Mouse (Mus musculus): ENCODE data around the gene Lmx1b. TPM values are rescaled to one million over a fixed set of nuclear protein-coding genes. Genes with fewer than 3 reads are reported as not detected.

Lmx1b gene
- polyA plus RNA-seq, 1 experiment, result 0.31 TPM

DNA sequence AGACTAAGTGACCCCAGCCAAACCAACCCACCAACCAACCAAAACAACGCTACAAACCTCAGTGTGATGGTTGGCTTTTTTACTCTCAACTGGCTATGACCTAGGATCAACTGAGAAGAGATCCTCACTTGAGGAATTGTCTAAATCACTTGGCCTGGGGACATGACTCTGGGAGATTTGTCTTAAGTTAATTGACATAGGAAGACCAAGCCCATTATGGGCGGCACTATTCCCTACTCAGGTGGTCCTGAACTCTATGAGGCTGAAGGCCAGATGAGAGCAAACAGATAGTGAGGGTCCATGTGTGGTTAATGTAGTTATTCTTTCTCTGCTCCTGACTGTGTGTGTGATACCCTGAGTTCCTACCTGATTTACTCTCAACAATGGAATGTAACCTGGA, 92.7 kb downstream of the Lmx1b start:
- WGBS, result 93% methylated on average over 2 of the region's 2 CpGs
- TF ChIP-seq POLR2A (IDR thresholded peaks at IDR 0.05; ENCODE audit: borderline replicate concordance, extremely low read depth, low read depth, low read length) (no peak), CTCF (IDR thresholded peaks at IDR 0.05; ENCODE audit: insufficient read depth, low read length) (no peak)
- Histone ChIP-seq H3K4me1 (ENCODE audit: control insufficient read depth, insufficient read depth, low read length) (no peaks in the 10 kb centered on the region), H3K4me3 (replicated peaks; ENCODE audit: extremely low read depth, low read depth, low read length) (no peak overlapping the region)
- no peak for DNase-seq

GRCm38 (mm10) chr2:33546879-33547278, 93.4 kb downstream of the Lmx1b start:
- no peak for DNase-seq
- Histone ChIP-seq H3K4me3 (replicated peaks; ENCODE audit: extremely low read depth, low read depth, low read length) (no peak overlapping the region), H3K4me1 (ENCODE audit: control insufficient read depth, insufficient read depth, low read length) (no peaks in the 10 kb centered on the region)
- no peak for TF ChIP-seq POLR2A (IDR thresholded peaks at IDR 0.05; ENCODE audit: borderline replicate concordance, extremely low read depth, low read depth, low read length)
- TF ChIP-seq CTCF (IDR thresholded peaks at IDR 0.05; ENCODE audit: insufficient read depth, low read length), result no peak
- WGBS, result 26% methylated on average over 6 of the region's 6 CpGs

- DNase-seq, result no peak
- no peak overlapping the region for H3K4me3 ChIP-seq (replicated peaks; ENCODE audit: extremely low read depth, low read depth, low read length)
- H3K4me1 ChIP-seq (ENCODE audit: control insufficient read depth, insufficient read depth, low read length), result no peaks in the 10 kb centered on the region
- WGBS, result 84% methylated on average over 5 of the region's 5 CpGs
- no peak for TF ChIP-seq CTCF (IDR thresholded peaks at IDR 0.05; ENCODE audit: insufficient read depth, low read length)
- no peak for TF ChIP-seq POLR2A (IDR thresholded peaks at IDR 0.05; ENCODE audit: borderline replicate concordance, extremely low read depth, low read depth, low read length)
Measured at GRCm38 (mm10) chr2:33546051-33546450, 94.3 kb downstream of the Lmx1b start.

GRCm38 (mm10) chr2:33544781-33545566, 95.3 kb downstream of the Lmx1b start:
- TF ChIP-seq CTCF (IDR thresholded peaks at IDR 0.05; ENCODE audit: insufficient read depth, low read length), result no peak
- WGBS, result 43% methylated on average over 16 of the region's 16 CpGs
- no peak overlapping the region for H3K4me3 ChIP-seq (replicated peaks; ENCODE audit: extremely low read depth, low read depth, low read length)
- no peak for DNase-seq
- no peaks in the 10 kb centered on the region for H3K4me1 ChIP-seq (ENCODE audit: control insufficient read depth, insufficient read depth, low read length)

DNA sequence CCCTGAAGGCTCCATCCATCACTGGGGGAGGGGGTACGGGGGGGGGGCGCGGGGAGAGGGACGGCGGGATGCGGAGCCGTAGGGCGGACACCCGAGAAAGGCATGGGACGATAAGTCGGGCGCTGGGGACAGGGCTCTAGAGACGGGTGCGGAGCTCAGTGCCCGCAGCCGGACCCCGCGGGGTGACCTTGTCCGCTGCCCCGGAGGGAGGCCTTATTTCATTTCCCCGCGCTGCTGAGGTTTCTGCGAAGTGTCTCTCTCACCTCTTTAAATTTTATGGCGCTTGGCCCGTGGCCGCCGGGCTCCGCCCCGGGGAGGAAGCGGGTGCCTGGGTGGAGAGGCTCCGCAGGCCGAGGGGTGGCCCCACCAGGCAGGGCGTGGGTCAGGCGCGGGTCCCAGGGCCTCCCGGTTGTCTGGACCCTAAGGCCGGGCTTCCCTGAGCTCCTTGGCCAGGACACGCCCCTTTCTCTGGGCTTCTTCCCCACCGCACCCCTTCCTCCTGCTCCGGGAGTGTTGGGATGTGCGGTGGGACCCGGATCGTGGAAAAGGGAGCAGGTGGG, 96.0 kb downstream of the Lmx1b start:
- TF ChIP-seq POLR2A (IDR thresholded peaks at IDR 0.05; ENCODE audit: borderline replicate concordance, extremely low read depth, low read depth, low read length) (no peak), CTCF (IDR thresholded peaks at IDR 0.05; ENCODE audit: insufficient read depth, low read length) (no peak)
- under 1% methylated on average over 38 of the region's 43 CpGs for WGBS
- DNase-seq, result no peak
- Histone ChIP-seq H3K4me1 (ENCODE audit: control insufficient read depth, insufficient read depth, low read length) (no peaks in the 10 kb centered on the region), H3K4me3 (replicated peaks; ENCODE audit: extremely low read depth, low read depth, low read length) (no peak overlapping the region)

GRCm38 (mm10) chr2:33543429-33544202, 96.7 kb downstream of the Lmx1b start:
- WGBS, result 2% methylated on average over 38 of the region's 38 CpGs
- no peak for TF ChIP-seq POLR2A (IDR thresholded peaks at IDR 0.05; ENCODE audit: borderline replicate concordance, extremely low read depth, low read depth, low read length)
- no peak for DNase-seq
- no peak overlapping the region for H3K4me3 ChIP-seq (replicated peaks; ENCODE audit: extremely low read depth, low read depth, low read length)
- H3K4me1 ChIP-seq (ENCODE audit: control insufficient read depth, insufficient read depth, low read length), result no peaks in the 10 kb centered on the region

- Histone ChIP-seq H3K4me3 (replicated peaks; ENCODE audit: extremely low read depth, low read depth, low read length) (no peak overlapping the region), H3K4me1 (ENCODE audit: control insufficient read depth, insufficient read depth, low read length) (no peaks in the 10 kb centered on the region)
- peak; percentile 54 for DNase-seq
- 6% methylated on average over 11 of the region's 11 CpGs for WGBS
- TF ChIP-seq CTCF (IDR thresholded peaks at IDR 0.05; ENCODE audit: insufficient read depth, low read length) (peak; percentile 43; the same call in 1 of the 2 replicates), POLR2A (IDR thresholded peaks at IDR 0.05; ENCODE audit: borderline replicate concordance, extremely low read depth, low read depth, low read length) (no peak)
Measured at GRCm38 (mm10) chr2:33542696-33543428, 97.4 kb downstream of the Lmx1b start.

- Histone ChIP-seq H3K4me3 (replicated peaks; ENCODE audit: extremely low read depth, low read depth, low read length) (no peak overlapping the region), H3K4me1 (ENCODE audit: control insufficient read depth, insufficient read depth, low read length) (no peaks in the 10 kb centered on the region)
- no peak for DNase-seq
- 61% methylated on average over 5 of the region's 5 CpGs for WGBS
- no peak for TF ChIP-seq POLR2A (IDR thresholded peaks at IDR 0.05; ENCODE audit: borderline replicate concordance, extremely low read depth, low read depth, low read length)
- no peak for TF ChIP-seq CTCF (IDR thresholded peaks at IDR 0.05; ENCODE audit: insufficient read depth, low read length)
Measured at GRCm38 (mm10) chr2:33525274-33526055, 114.8 kb downstream of the Lmx1b start.

- no peak for TF ChIP-seq CTCF (IDR thresholded peaks at IDR 0.05; ENCODE audit: insufficient read depth, low read length)
- TF ChIP-seq POLR2A (IDR thresholded peaks at IDR 0.05; ENCODE audit: borderline replicate concordance, extremely low read depth, low read depth, low read length), result no peak
- Histone ChIP-seq H3K4me3 (replicated peaks; ENCODE audit: extremely low read depth, low read depth, low read length) (no peak overlapping the region), H3K4me1 (ENCODE audit: control insufficient read depth, insufficient read depth, low read length) (no peaks in the 10 kb centered on the region)
- 73% methylated on average over 19 of the region's 19 CpGs for WGBS
- no peak for DNase-seq
Measured at GRCm38 (mm10) chr2:33515856-33516255, 124.5 kb downstream of the Lmx1b start.
